Mouse (Mus musculus): ENCODE measurements around the gene Zfp335.
A peak's percentile ranks its signal among the peaks of the same experiment; 100 is the strongest.

The Zfp335 gene

GRCm38 (mm10) chr2:164930706-164931581 lies 19.4 kb upstream of the Zfp335 start:
- DNase-seq (ENCODE audit: low spot score in 2 of 2) = no peak

GRCm38 (mm10) chr2:164924100-164924857 lies 12.7 kb upstream of the Zfp335 start:
- DNase-seq (ENCODE audit: low spot score in 2 of 2) = peak; percentile 79 to 93

- no peak for DNase-seq (ENCODE audit: low spot score in 2 of 2)
Measured at GRCm38 (mm10) chr2:164923291-164923690, 11.7 kb upstream of the Zfp335 start.

GRCm38 (mm10) chr2:164921984-164922383 lies 10.4 kb upstream of the Zfp335 start:
- no peak for DNase-seq (ENCODE audit: low spot score in 2 of 2)

GRCm38 (mm10) chr2:164918325-164918724 lies 6.8 kb upstream of the Zfp335 start:
- DNase-seq (ENCODE audit: low spot score in 2 of 2) = no peak

GRCm38 (mm10) chr2:164917371-164917770 lies 5.8 kb upstream of the Zfp335 start:
- no peak for DNase-seq (ENCODE audit: low spot score in 2 of 2)

- DNase-seq (ENCODE audit: low spot score in 2 of 2) = no peak
Measured at GRCm38 (mm10) chr2:164916820-164917219, 5.3 kb upstream of the Zfp335 start.

GRCm38 (mm10) chr2:164913428-164913786 lies 1.9 kb upstream of the Zfp335 start:
- peak; percentile 43 to 60 for DNase-seq (ENCODE audit: low spot score in 2 of 2)

GRCm38 (mm10) chr2:164912749-164913427 lies 1.3 kb upstream of the Zfp335 start:
- DNase-seq (ENCODE audit: low spot score in 2 of 2) = no peak

- DNase-seq (ENCODE audit: low spot score in 2 of 2) = peak; percentile 75 to 77
Measured at GRCm38 (mm10) chr2:164912151-164912550, 594 bp upstream of the Zfp335 start.

GRCm38 (mm10) chr2:164910360-164911061 lies 1.0 kb downstream of the Zfp335 start:
- no peak for DNase-seq (ENCODE audit: low spot score in 2 of 2)

GRCm38 (mm10) chr2:164909542-164909941 lies 2.0 kb downstream of the Zfp335 start:
- DNase-seq (ENCODE audit: low spot score in 2 of 2) = no peak

- DNase-seq (ENCODE audit: low spot score in 2 of 2) = no peak
Measured at GRCm38 (mm10) chr2:164909100-164909499, 2.5 kb downstream of the Zfp335 start.

- no peak for DNase-seq (ENCODE audit: low spot score in 2 of 2)
Measured at GRCm38 (mm10) chr2:164908011-164908410, 3.5 kb downstream of the Zfp335 start.

- no peak for DNase-seq (ENCODE audit: low spot score in 2 of 2)
Measured at GRCm38 (mm10) chr2:164907511-164907910, 4.0 kb downstream of the Zfp335 start.

GRCm38 (mm10) chr2:164906071-164906470 lies 5.5 kb downstream of the Zfp335 start:
- DNase-seq (ENCODE audit: low spot score in 2 of 2) = no peak

GRCm38 (mm10) chr2:164903496-164903895 lies 8.1 kb downstream of the Zfp335 start:
- DNase-seq (ENCODE audit: low spot score in 2 of 2) = no peak

GRCm38 (mm10) chr2:164901380-164901779 lies 10.2 kb downstream of the Zfp335 start:
- no peak for DNase-seq (ENCODE audit: low spot score in 2 of 2)

- DNase-seq (ENCODE audit: low spot score in 2 of 2) = no peak
Measured at GRCm38 (mm10) chr2:164899723-164900459, 11.7 kb downstream of the Zfp335 start.

- no peak for DNase-seq (ENCODE audit: low spot score in 2 of 2)
Measured at GRCm38 (mm10) chr2:164899034-164899433, 12.5 kb downstream of the Zfp335 start.

- no peak for DNase-seq (ENCODE audit: low spot score in 2 of 2)
Measured at GRCm38 (mm10) chr2:164898008-164898407, 13.5 kb downstream of the Zfp335 start.

All from heart, adult 9 months (tissue).